In the genomic region with DNA sequence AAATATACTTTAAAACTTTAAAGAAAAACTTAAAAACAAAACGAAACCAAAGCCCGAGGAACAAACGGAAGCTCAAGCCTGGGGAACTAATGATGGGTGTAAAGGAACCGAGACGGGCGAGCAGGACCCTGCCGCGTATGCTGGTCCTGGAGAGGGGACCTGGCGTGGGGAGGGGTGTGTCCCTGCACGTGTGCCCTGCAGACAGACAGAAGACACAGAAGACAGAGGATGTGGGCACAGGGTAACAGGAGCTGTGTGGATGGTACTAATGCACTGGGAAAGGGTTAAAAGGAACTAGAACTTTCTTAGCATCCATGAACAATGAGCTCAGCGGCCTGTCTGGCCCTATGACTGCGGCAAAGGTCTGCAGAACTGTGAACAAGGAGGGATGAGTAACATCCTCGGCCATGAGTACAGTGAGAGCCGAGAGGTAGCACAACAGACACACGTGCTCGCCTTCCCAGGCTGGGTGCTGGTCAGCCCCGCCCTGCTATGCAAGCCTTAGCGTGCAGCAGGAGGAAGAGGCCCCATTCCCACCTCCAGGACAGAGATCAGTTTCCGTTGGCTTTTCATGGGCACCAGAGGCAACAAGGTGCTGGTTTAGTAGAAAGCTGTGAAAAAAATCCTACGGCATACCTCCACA, we compare ENCODE assay signal across 11 mouse cellular contexts. TPM values are rescaled to one million over a fixed set of nuclear protein-coding genes. Genes with fewer than 3 reads are reported as not detected.
DNase-seq lines count a peak whose midpoint lies in the region; ATAC-seq and TF ChIP-seq lines count a peak whose summit lies in the region.
"Had no signal": no experiment of that assay in that cellular context is flagged by ENCODE, and none has a peak within 500 bp of the region (broad histone marks: within the 10 kb centered on the region; RNA-seq: fewer than 3 reads in every experiment).

No protein-coding gene starts in this region.

- no peak for TF ChIP-seq CTCF in liver, adult 2 months (IDR thresholded peaks at IDR 0.05; ENCODE audit: low read depth, low read length)

- H3K4me3 ChIP-seq in liver, adult 2 months (ENCODE audit: insufficient read depth, low read depth, low read length), result no peak overlapping the region
- no peak overlapping the region for H3K4me3 ChIP-seq in liver, embryonic 11.5 days (ENCODE audit: low read depth, low read length)
- no peak overlapping the region for H3K4me3 ChIP-seq in embryonic facial prominence, embryonic 14.5 days (ENCODE audit: low read depth, low read length)
- H3K4me3 ChIP-seq in intestine, embryonic 15.5 days (replicated peaks), result no peak overlapping the region
- no peak overlapping the region for H3K4me3 ChIP-seq in stomach, embryonic 15.5 days (replicated peaks)
- H3K4me3 ChIP-seq: heart, embryonic 10.5 days had no signal

- WGBS in liver, adult 2 months, result 89% methylated on average over 20 of the region's 20 CpGs
- 84% methylated on average over 20 of the region's 20 CpGs for WGBS in liver, embryonic 11.5 days
- 62% methylated on average over 20 of the region's 20 CpGs for WGBS in embryonic facial prominence, embryonic 14.5 days
- WGBS in intestine, embryonic 15.5 days, result 79% methylated on average over 20 of the region's 20 CpGs
- WGBS in stomach, embryonic 15.5 days, result 80% methylated on average over 20 of the region's 20 CpGs

- H3K9ac ChIP-seq in liver, adult 2 months (ENCODE audit: low read depth, low read length), result no peak overlapping the region
- no peak overlapping the region for H3K9ac ChIP-seq in liver, embryonic 11.5 days (ENCODE audit: low read depth, low read length)
- H3K9ac ChIP-seq in embryonic facial prominence, embryonic 14.5 days (ENCODE audit: low read depth, low read length), result no peak overlapping the region
- H3K9ac ChIP-seq in intestine, embryonic 15.5 days, result no peak overlapping the region; the same call in 1 of the 2 replicates
- H3K9ac ChIP-seq in stomach, embryonic 15.5 days, result no peak overlapping the region

- no peak for TF ChIP-seq POLR2A in liver, adult 2 months (IDR thresholded peaks at IDR 0.05; ENCODE audit: extremely low read depth, insufficient read depth, low read length)

- H3K9me3 ChIP-seq in liver, embryonic 11.5 days (ENCODE audit: control insufficient read depth, low read length), result no peaks in the 10 kb centered on the region
- no peaks in the 10 kb centered on the region for H3K9me3 ChIP-seq in embryonic facial prominence, embryonic 14.5 days (ENCODE audit: control insufficient read depth, low read length)
- no peaks in the 10 kb centered on the region for H3K9me3 ChIP-seq in intestine, embryonic 15.5 days
- H3K9me3 ChIP-seq in stomach, embryonic 15.5 days, result no peaks in the 10 kb centered on the region
- H3K9me3 ChIP-seq: heart, embryonic 10.5 days had no signal

- H3K79me2 ChIP-seq in liver, adult 2 months (ENCODE audit: control insufficient read depth, insufficient read depth, low read length), result no peaks in the 10 kb centered on the region

- H3K27me3 ChIP-seq in liver, adult 2 months (ENCODE audit: control insufficient read depth, insufficient read depth, low read length), result no peaks in the 10 kb centered on the region
- H3K27me3 ChIP-seq in liver, embryonic 11.5 days (replicated peaks; ENCODE audit: control insufficient read depth, insufficient read depth, low read length), result no peaks in the 10 kb centered on the region
- H3K27me3 ChIP-seq in embryonic facial prominence, embryonic 14.5 days (replicated peaks; ENCODE audit: control insufficient read depth, insufficient read depth, low read length), result no peaks in the 10 kb centered on the region
- no peaks in the 10 kb centered on the region for H3K27me3 ChIP-seq in intestine, embryonic 15.5 days (replicated peaks)
- no peaks in the 10 kb centered on the region for H3K27me3 ChIP-seq in stomach, embryonic 15.5 days (replicated peaks)

- ATAC-seq in liver, embryonic 11.5 days (replicated peaks; ENCODE audit: low FRiP score), result no peak
- peak; percentile 79 for ATAC-seq in embryonic facial prominence, embryonic 14.5 days (ENCODE audit: low read depth)
- ATAC-seq in intestine, embryonic 15.5 days, result peak; percentile 93
- ATAC-seq in stomach, embryonic 15.5 days (ENCODE audit: insufficient read depth, low FRiP score, low read depth), result peak; percentile 82
- ATAC-seq: inflammation-experienced regulatory T-cells, adult 6 months had no signal

- no peaks in the 10 kb centered on the region for H3K4me1 ChIP-seq in liver, adult 2 months (ENCODE audit: control insufficient read depth, insufficient read depth, low read length)
- H3K4me1 ChIP-seq in liver, embryonic 11.5 days (replicated peaks; ENCODE audit: control insufficient read depth, insufficient read depth, low read length), result no peaks in the 10 kb centered on the region
- no peaks in the 10 kb centered on the region for H3K4me1 ChIP-seq in embryonic facial prominence, embryonic 14.5 days (ENCODE audit: control insufficient read depth, insufficient read depth, low read length)
- 0 out of 2 replicates have a peak, but pooled peaks cover 3% of the 10 kb centered on the region for H3K4me1 ChIP-seq in intestine, embryonic 15.5 days (replicated peaks)
- no peaks in the 10 kb centered on the region for H3K4me1 ChIP-seq in stomach, embryonic 15.5 days
- H3K4me1 ChIP-seq: heart, embryonic 10.5 days had no signal

- peak overlapping the region; percentile 9; the same call in 1 of the 2 replicates for H3K27ac ChIP-seq in liver, adult 2 months (replicated peaks; ENCODE audit: insufficient read depth, low read depth, low read length)
- no peak overlapping the region for H3K27ac ChIP-seq in liver, embryonic 11.5 days (ENCODE audit: low read depth, low read length)
- peak overlapping the region; percentile 67 for H3K27ac ChIP-seq in embryonic facial prominence, embryonic 14.5 days (replicated peaks; ENCODE audit: low read depth, low read length)
- no peak overlapping the region for H3K27ac ChIP-seq in intestine, embryonic 15.5 days
- peak overlapping the region; percentile 59; the same call in 1 of the 2 replicates for H3K27ac ChIP-seq in stomach, embryonic 15.5 days
- H3K27ac ChIP-seq: heart, embryonic 10.5 days had no signal

- no peak for DNase-seq in liver, adult 2 months (ENCODE audit: extremely low read depth, low read depth, low spot score)
- no peak for DNase-seq in liver, embryonic 11.5 days (ENCODE audit: low spot score)
- DNase-seq in embryonic facial prominence, embryonic 14.5 days (ENCODE audit: low spot score), result no peak
- DNase-seq in ovary, postnatal 14 days (ENCODE audit: low spot score), result no peak
- DNase-seq in frontal cortex, adult 2 months (ENCODE audit: extremely low spot score in 1 of 2, low spot score in 1 of 2), result no peak
- DNase-seq: cerebellum, adult 9-11 months; thymus, adult 2 months had no signal

- H3K4me2 ChIP-seq in liver, embryonic 11.5 days, result no peak overlapping the region
- no peak overlapping the region for H3K4me2 ChIP-seq in embryonic facial prominence, embryonic 14.5 days (ENCODE audit: low read depth, low read length)
- H3K4me2 ChIP-seq in intestine, embryonic 15.5 days (replicated peaks), result no peak overlapping the region
- H3K4me2 ChIP-seq in stomach, embryonic 15.5 days, result no peak overlapping the region

- peaks cover 32% of the 10 kb centered on the region for H3K36me3 ChIP-seq in liver, adult 2 months (ENCODE audit: control insufficient read depth, insufficient read depth, low read length)
- peaks cover 8% of the 10 kb centered on the region; the same call in 1 of the 2 replicates for H3K36me3 ChIP-seq in liver, embryonic 11.5 days (ENCODE audit: control insufficient read depth, insufficient read depth, low read length)
- H3K36me3 ChIP-seq in embryonic facial prominence, embryonic 14.5 days (ENCODE audit: control insufficient read depth, insufficient read depth, low read length), result peaks cover 75% of the 10 kb centered on the region
- H3K36me3 ChIP-seq in intestine, embryonic 15.5 days, result peaks cover 24% of the 10 kb centered on the region
- peaks cover 7% of the 10 kb centered on the region; the same call in 1 of the 2 replicates for H3K36me3 ChIP-seq in stomach, embryonic 15.5 days

RNA-seq across cellular contexts. Expression of a gene that starts 13.8 kb away (rescaled TPM):
- total RNA-seq in liver, adult 2 months (2014; rRNA removed), result 5.4 and 6.0 TPM in 2 replicates
- 1.9 and 2.1 TPM in 2 replicates for polyA plus RNA-seq in liver, adult 2 months (2012; rRNA removed)
- polyA plus RNA-seq in liver, embryonic 11.5 days (2014; fragmentation: Nextera tagmentation; extraction: Ambion mirVana), result 3.4 and 4.1 TPM in 2 replicates
- polyA plus RNA-seq in embryonic facial prominence, embryonic 14.5 days (2014; fragmentation: Nextera tagmentation; extraction: Ambion mirVana), result 4.0 and 5.0 TPM in 2 replicates
- polyA plus RNA-seq in intestine, embryonic 15.5 days (2015; fragmentation: Nextera tagmentation; extraction: Ambion mirVana), result 5.3 and 5.4 TPM in 2 replicates
- 6.3 and 7.5 TPM in 2 replicates for polyA plus RNA-seq in stomach, embryonic 15.5 days (2015; fragmentation: Nextera tagmentation; extraction: Ambion mirVana)
- 3.4 and 4.2 TPM in 2 replicates for polyA plus RNA-seq in frontal cortex, adult 2 months (2012; rRNA removed)

RNA-seq across cellular contexts. Expression of a gene that starts 32.0 kb away (rescaled TPM):
- 3.2 and 4.8 TPM in 2 replicates for total RNA-seq in liver, adult 2 months (2014; rRNA removed)
- 0.61 and 0.91 TPM in 2 replicates for polyA plus RNA-seq in liver, adult 2 months (2012; rRNA removed)
- polyA plus RNA-seq in liver, embryonic 11.5 days (2014; fragmentation: Nextera tagmentation; extraction: Ambion mirVana), result 73.4 and 75.8 TPM in 2 replicates
- polyA plus RNA-seq in embryonic facial prominence, embryonic 14.5 days (2014; fragmentation: Nextera tagmentation; extraction: Ambion mirVana), result 35.4 and 36.1 TPM in 2 replicates
- 38.8 and 42.8 TPM in 2 replicates for polyA plus RNA-seq in intestine, embryonic 15.5 days (2015; fragmentation: Nextera tagmentation; extraction: Ambion mirVana)
- 42.6 and 46.6 TPM in 2 replicates for polyA plus RNA-seq in stomach, embryonic 15.5 days (2015; fragmentation: Nextera tagmentation; extraction: Ambion mirVana)
- 10.3 and 13.7 TPM in 2 replicates for polyA plus RNA-seq in frontal cortex, adult 2 months (2012; rRNA removed)

RNA-seq across cellular contexts. Expression of a gene that starts 32.3 kb away (rescaled TPM):
- 90.7 and 115 TPM in 2 replicates for total RNA-seq in liver, adult 2 months (2014; rRNA removed)
- 41.8 and 51.3 TPM in 2 replicates for polyA plus RNA-seq in liver, adult 2 months (2012; rRNA removed)
- polyA plus RNA-seq in liver, embryonic 11.5 days (2014; fragmentation: Nextera tagmentation; extraction: Ambion mirVana), result 53.8 and 57.8 TPM in 2 replicates
- 62.3 and 74.1 TPM in 2 replicates for polyA plus RNA-seq in embryonic facial prominence, embryonic 14.5 days (2014; fragmentation: Nextera tagmentation; extraction: Ambion mirVana)
- polyA plus RNA-seq in intestine, embryonic 15.5 days (2015; fragmentation: Nextera tagmentation; extraction: Ambion mirVana), result 109 and 111 TPM in 2 replicates
- 87.0 and 94.3 TPM in 2 replicates for polyA plus RNA-seq in stomach, embryonic 15.5 days (2015; fragmentation: Nextera tagmentation; extraction: Ambion mirVana)
- 62.2 and 69.6 TPM in 2 replicates for polyA plus RNA-seq in frontal cortex, adult 2 months (2012; rRNA removed)

Comparison
In these comparisons a context has a peak if more than half of its experiments do, and no peak if none do; other contexts are left out.
1. H3K27ac ChIP-seq: peak in liver, adult 2 months (single experiment), embryonic facial prominence, embryonic 14.5 days (single experiment) and stomach, embryonic 15.5 days (single experiment); none in liver, embryonic 11.5 days (single experiment) and intestine, embryonic 15.5 days (single experiment).